Mouse (Mus musculus) myocyte (in vitro differentiated cells): Measurements from ENCODE around the gene Nol7.

Source experiments
- MAX ChIP-seq: IDR thresholded peaks from one replicate; pipeline ENCODE4 v1.6.1; 2011; ENCODE audit warnings: low read depth, mild to moderate bottlenecking, control low read depth
- MYOD1 ChIP-seq, 3 experiments: IDR thresholded peaks; one replicate each; pipeline ENCODE4 v1.6.1; 2011; ENCODE audit warnings: control low read depth in 2 of 3, low read depth in 2 of 3, mild to moderate bottlenecking in 2 of 3, moderate library complexity in 1 of 3; ENCODE audit not compliant: insufficient read length in 2 of 3, control insufficient read depth in 1 of 3
- MYOG ChIP-seq, 3 experiments: IDR thresholded peaks; one replicate each; pipeline ENCODE4 v1.6.1; 2011; ENCODE audit warnings: control low read depth in 2 of 3, low read depth in 2 of 3, mild to moderate bottlenecking in 2 of 3; ENCODE audit not compliant: insufficient read length in 2 of 3, control insufficient read depth in 1 of 3, insufficient read depth in 1 of 3
- POLR2A ChIP-seq: IDR thresholded peaks from one replicate; pipeline ENCODE4 v1.6.1; 2011; ENCODE audit warnings: low read depth, mild to moderate bottlenecking, control low read depth, moderate library complexity; ENCODE audit not compliant: insufficient read length

DNA sequence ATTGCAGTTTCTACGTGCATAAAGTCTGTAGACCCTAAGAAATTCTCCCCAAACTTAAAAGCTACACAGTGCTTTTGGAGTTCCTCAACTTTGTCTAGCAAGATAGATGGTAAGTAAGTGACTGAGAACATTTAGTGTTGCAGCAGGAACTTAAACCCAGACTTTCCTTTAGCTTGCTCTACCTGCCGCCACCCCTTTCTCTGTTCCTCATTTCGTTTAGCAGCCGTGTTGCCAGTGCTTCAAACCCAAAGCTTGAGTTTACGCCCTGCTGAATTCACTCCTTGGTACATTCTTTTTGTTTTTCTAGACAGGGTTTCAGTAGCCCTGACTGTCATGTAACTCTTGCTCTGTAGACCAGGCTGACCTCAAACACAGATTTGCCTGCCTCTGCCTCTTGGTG, 1.4 kb downstream of the Nol7 start:
- no peak for TF ChIP-seq MAX
- no peak for TF ChIP-seq MYOD1 (IDR thresholded peaks at IDR 0.05; ENCODE audit: control insufficient read depth in 1 of 3, insufficient read length in 2 of 3, low read depth in 2 of 3)
- TF ChIP-seq POLR2A, result no peak
- no peak for TF ChIP-seq MYOG (IDR thresholded peaks at IDR 0.05; ENCODE audit: control insufficient read depth in 1 of 3, insufficient read depth in 1 of 3, insufficient read length in 2 of 3, low read depth in 2 of 3)
